Mouse (Mus musculus): ENCODE measurements around the gene Hprt. TPM values are rescaled to one million over a fixed set of nuclear protein-coding genes. Genes with fewer than 3 reads are reported as not detected.

Gene Hprt
- polyA plus RNA-seq, 1 experiment from 2014 or later: 238 TPM

DNA sequence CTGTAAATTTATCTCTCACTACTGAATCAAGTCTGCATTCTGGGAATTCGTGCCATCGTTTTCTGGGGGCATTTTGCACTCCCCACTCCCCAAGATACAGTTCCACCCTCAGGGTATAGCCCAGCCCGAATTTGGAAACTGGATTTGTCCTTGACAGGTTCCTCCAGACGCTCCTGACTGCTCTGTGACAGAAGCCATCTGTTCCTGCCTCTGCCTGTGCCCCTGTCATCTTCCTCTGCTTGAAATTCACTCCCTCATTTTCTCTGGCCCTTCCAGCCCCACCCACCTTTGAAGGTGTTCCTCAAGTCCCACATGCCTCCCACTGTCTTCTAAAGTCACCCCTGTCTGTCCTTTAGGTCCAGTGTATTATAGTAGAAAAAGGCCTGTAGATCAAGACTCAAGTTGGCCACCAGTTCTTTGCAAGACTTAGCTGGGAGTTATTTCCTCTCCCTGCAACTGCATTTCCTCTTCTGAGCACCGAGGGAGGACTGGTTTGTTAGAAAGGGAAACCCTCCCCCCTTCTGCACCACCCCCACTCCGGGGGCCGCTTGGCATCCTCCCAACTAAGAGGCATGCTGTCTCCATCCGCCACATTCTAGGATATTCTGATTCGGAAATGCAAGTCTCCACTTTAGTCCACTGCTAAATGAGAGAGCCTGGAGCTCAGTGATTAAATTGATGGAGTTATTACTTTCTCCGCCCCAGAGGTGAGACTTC lies 57.4 kb downstream of the Hprt start:
- 24% methylated on average over 10 of the region's 10 CpGs for WGBS (ENCODE audit: insufficient replicate concordance)

DNA sequence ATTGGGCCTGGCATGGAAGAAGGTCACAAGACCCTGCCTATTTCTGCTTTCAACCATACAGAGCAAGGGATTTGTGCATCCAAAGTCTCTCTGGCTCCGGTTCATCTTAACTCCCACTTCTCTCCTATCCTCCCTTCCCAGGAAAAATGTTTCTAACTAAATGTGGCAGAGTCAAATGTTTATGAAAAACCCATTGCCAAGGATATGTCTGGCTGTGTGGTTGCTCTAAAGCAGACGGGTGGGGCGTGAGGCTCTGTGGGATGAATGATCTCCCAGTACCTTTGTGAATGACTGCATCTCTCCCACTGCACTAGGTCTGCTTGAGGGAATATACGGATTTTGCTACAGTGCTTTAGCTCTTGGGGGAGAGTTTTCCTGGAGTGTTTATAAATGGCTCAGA lies 58.1 kb downstream of the Hprt start:
- no peak overlapping the region for H3K27ac ChIP-seq
- no peaks in the 10 kb centered on the region for H3K9me3 ChIP-seq (replicated peaks)
- 62% methylated on average over 4 of the region's 4 CpGs for WGBS (ENCODE audit: insufficient replicate concordance)
- H3K36me3 ChIP-seq: no peaks in the 10 kb centered on the region
- no peak overlapping the region for H3K4me2 ChIP-seq
- ATAC-seq: no peak
- H3K9ac ChIP-seq: no peak overlapping the region
- no peak overlapping the region for H3K4me3 ChIP-seq
- H3K4me1 ChIP-seq: peaks cover 20% of the 10 kb centered on the region
- no peaks in the 10 kb centered on the region for H3K27me3 ChIP-seq (replicated peaks)

More for the DNA sequence above, 57.4 kb downstream of the Hprt start:
- Histone ChIP-seq H3K4me1 (peaks cover 18% of the 10 kb centered on the region), H3K4me3 (no peak overlapping the region), H3K4me2 (no peak overlapping the region), H3K27me3 (replicated peaks) (no peaks in the 10 kb centered on the region), H3K9me3 (replicated peaks) (no peaks in the 10 kb centered on the region), H3K36me3 (no peaks in the 10 kb centered on the region), H3K27ac (peak overlapping the region; percentile 51; the same call in 1 of the 2 replicates), H3K9ac (no peak overlapping the region)
- no peak for ATAC-seq

DNA sequence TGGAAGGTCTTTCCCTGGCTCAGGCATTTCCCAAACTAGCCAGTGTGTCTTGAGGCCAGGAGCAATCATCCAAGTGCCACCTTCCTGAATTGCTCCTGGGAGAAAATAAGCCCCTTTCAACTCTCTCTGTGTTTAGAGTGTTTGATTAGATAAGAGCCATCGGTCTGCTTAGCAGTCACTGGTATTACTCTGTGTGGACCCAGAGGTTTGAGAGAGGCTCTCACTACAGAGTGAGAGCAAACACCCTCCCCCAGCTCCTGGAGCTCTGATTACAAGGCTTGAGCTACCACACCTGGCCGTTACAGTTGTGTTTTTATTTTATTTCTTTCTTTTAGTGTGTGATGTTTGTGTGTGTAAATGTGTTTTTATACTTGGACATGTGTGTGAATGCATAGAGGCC lies 59.0 kb downstream of the Hprt start:
- Histone ChIP-seq H3K4me1 (peaks cover 20% of the 10 kb centered on the region), H3K4me2 (no peak overlapping the region), H3K27me3 (replicated peaks) (no peaks in the 10 kb centered on the region), H3K27ac (no peak overlapping the region), H3K9me3 (replicated peaks) (no peaks in the 10 kb centered on the region), H3K4me3 (no peak overlapping the region), H3K36me3 (no peaks in the 10 kb centered on the region), H3K9ac (no peak overlapping the region)
- ATAC-seq: no peak
- WGBS (ENCODE audit: insufficient replicate concordance): 11% methylated on average over 2 of the region's 2 CpGs

DNA sequence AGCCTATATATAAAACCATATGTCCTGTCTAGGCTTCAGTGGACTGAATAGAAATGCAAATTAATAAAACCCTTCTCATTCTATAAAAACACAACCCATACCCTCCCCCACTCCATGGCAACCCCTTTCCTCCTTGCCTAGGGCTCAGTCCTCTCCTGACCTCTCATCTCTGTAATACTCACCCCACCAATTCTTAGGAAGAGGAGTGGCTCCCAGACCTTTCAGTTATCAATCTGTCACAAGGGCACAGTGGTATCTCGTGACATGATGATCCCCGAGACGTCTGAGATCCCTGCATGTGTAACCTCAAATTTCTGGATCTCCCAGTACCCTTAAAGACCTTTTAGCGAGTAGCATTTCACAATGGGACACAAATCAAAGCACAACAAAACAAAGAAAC lies 61.3 kb downstream of the Hprt start:
- H3K36me3 ChIP-seq: peaks cover 5% of the 10 kb centered on the region
- H3K9ac ChIP-seq: no peak overlapping the region
- WGBS (ENCODE audit: insufficient replicate concordance): 20% methylated on average over 4 of the region's 4 CpGs
- H3K27me3 ChIP-seq (replicated peaks): no peaks in the 10 kb centered on the region
- H3K27ac ChIP-seq: no peak overlapping the region
- no peaks in the 10 kb centered on the region for H3K9me3 ChIP-seq (replicated peaks)
- peaks cover 33% of the 10 kb centered on the region for H3K4me1 ChIP-seq
- ATAC-seq: peak; percentile 58; the same call in 1 of the 2 replicates
- no peak overlapping the region for H3K4me2 ChIP-seq
- no peak overlapping the region for H3K4me3 ChIP-seq

DNA sequence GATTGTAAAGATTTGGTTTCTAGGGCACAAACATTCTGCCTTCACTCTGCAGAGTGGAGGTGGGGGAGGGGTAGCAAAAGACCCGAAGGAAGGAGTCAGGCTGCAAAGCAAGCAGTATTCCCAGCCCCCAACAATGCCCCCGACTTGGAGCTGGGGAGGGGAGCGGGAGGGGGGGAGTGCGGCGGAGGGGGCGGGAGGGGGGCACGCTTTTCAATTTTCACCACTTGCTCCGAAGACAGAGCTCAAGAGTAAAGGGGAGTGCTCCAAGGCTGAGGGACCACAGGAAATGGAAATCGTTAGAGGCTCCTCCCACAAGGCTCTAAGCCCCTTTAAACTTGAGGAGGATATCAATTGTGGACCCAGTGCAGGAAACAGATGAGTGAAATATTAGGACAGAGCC lies 62.4 kb downstream of the Hprt start:
- 4% methylated on average over 9 of the region's 9 CpGs for WGBS (ENCODE audit: insufficient replicate concordance)
- ATAC-seq: 0 out of 2 replicates have a peak, but pooled peaks have one; percentile 16
- Histone ChIP-seq H3K4me2 (peak overlapping the region; percentile 56), H3K9ac (no peak overlapping the region), H3K9me3 (replicated peaks) (no peaks in the 10 kb centered on the region), H3K27ac (no peak overlapping the region), H3K4me1 (peaks cover 33% of the 10 kb centered on the region), H3K27me3 (replicated peaks) (no peaks in the 10 kb centered on the region), H3K4me3 (peak overlapping the region; percentile 33), H3K36me3 (peaks cover 6% of the 10 kb centered on the region)

DNA sequence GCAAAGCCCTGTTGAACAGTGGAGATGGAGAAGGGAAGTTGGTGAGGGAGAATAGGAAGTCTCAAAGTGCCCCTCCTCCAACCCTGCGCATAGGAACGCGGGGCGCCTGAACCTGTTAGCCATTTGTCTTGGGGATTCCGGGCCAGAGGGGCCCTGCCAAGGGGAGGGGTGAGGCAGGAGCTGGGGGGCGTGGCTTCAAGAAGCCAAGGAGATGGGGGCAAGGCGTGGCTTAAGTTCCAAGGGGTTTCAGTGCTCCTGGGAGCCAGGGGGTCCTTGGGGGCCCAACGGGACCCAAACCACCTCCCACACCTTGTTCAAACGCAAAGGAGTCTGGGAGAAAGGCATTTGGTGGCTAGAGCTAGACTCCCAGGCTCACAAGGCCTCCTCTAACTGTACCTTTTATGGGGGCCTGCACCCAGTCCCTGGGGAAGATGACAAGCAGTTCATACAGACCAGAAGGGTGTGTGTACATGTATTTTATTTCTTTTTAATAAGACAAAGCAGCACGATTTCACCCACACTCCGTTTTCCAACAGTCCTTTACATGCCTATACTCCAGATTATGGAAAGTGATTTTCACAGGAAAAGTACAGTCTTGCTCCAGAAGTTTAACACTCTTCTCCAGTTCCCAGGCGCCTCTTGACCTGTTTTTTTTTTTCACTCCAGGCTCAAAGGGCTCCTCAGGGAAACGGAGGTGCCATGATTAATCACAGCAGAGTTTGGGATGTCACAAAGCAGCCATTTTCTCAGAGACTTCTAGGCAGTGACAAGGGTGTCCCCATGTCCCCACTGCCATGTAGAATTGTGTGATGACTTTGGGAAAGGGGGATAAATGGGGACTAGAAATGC lies 64.9 kb downstream of the Hprt start:
- Histone ChIP-seq H3K27ac (peak overlapping the region; percentile 16; the same call in 1 of the 2 replicates), H3K4me3 (peak overlapping the region; percentile 34)
- 11% methylated on average over 13 of the region's 13 CpGs for WGBS (ENCODE audit: insufficient replicate concordance)

DNA sequence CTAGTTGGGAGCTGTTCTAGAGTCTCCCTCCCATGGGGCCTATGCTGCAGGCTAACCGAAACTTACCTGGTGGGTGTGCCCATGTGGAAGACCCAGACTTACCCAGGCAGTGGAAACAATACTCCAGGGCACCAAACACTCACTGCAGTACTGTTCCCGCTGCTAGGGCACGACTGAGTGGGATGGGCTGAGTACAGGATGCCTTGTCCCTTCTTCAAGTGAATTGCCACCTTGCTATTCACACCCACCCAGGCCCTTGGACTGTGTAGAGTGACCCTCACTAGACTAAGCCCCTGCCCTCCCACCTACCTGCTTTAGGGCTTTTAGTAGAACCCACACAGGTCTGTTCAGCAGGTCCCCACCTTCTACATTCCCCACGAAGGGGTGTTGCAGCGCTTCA lies 65.9 kb downstream of the Hprt start:
- WGBS (ENCODE audit: insufficient replicate concordance): 59% methylated on average over 5 of the region's 5 CpGs
- Histone ChIP-seq H3K9ac (no peak overlapping the region), H3K9me3 (replicated peaks) (no peaks in the 10 kb centered on the region), H3K4me1 (peaks cover 43% of the 10 kb centered on the region), H3K36me3 (peaks cover 6% of the 10 kb centered on the region), H3K27ac (no peak overlapping the region), H3K4me2 (no peak overlapping the region), H3K27me3 (replicated peaks) (peaks cover 23% of the 10 kb centered on the region), H3K4me3 (no peak overlapping the region)
- no peak for ATAC-seq

More for the DNA sequence above, 64.9 kb downstream of the Hprt start:
- Histone ChIP-seq H3K9ac (peak overlapping the region; percentile 31; the same call in 1 of the 2 replicates), H3K27me3 (replicated peaks) (peaks cover 13% of the 10 kb centered on the region), H3K36me3 (peaks cover 6% of the 10 kb centered on the region), H3K4me2 (peak overlapping the region; percentile 59), H3K9me3 (replicated peaks) (no peaks in the 10 kb centered on the region), H3K4me1 (peaks cover 35% of the 10 kb centered on the region)
- ATAC-seq: peak; percentile 22

DNA sequence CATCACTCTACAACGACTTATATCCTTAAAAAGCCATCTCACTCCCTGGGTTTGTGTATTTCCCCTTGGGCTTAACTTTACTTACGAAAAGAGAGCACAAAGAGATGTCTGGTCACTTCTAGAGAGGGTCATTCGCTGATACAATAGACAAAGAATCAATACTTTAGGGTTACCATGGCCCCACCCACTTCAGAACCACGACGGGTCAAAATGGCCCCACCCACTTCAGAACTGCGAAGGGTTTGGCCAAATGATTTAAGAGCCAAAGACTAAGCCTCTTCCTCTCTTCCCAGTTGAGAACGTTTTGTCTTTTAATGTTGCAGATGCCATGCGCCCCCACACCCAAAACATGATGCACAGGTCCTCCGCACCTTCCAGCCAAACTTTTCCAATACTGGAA lies 67.8 kb downstream of the Hprt start:
- Histone ChIP-seq H3K4me2 (peak overlapping the region; percentile 82), H3K36me3 (peaks cover 6% of the 10 kb centered on the region), H3K9me3 (replicated peaks) (no peaks in the 10 kb centered on the region), H3K27me3 (replicated peaks) (peaks cover 26% of the 10 kb centered on the region), H3K4me1 (peaks cover 32% of the 10 kb centered on the region), H3K9ac (peak overlapping the region; percentile 77; the same call in 1 of the 2 replicates), H3K27ac (peak overlapping the region; percentile 89; the same call in 1 of the 2 replicates), H3K4me3 (peak overlapping the region; percentile 69)
- no peak for ATAC-seq
- WGBS (ENCODE audit: insufficient replicate concordance): 9% methylated on average over 9 of the region's 9 CpGs

DNA sequence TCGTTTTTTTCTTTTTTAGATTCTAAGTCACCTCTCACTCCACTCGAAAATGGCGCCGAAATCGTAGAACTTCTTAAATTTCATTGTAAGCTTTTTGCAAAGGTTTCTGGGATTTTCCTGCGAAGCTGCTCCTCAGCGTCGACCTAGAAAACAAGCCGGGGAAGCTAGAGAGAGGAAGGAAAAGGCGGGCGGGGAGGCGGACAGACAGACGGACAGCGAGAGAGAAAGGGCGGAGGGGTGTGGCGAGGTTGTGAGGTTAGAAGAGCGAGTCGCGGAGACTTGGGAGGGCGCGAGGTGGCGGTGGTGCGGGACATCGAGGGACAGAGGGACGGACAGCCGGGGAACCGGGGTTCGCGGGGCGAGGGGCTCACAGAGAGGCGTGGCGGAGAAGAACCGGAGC lies 68.7 kb downstream of the Hprt start:
- peaks cover 6% of the 10 kb centered on the region for H3K36me3 ChIP-seq
- peak overlapping the region; percentile 89 for H3K27ac ChIP-seq
- peaks cover 32% of the 10 kb centered on the region for H3K4me1 ChIP-seq
- H3K9ac ChIP-seq: peak overlapping the region; percentile 77
- H3K27me3 ChIP-seq (replicated peaks): peaks cover 26% of the 10 kb centered on the region
- peak overlapping the region; percentile 82 for H3K4me2 ChIP-seq
- ATAC-seq: peak; percentile 66
- H3K4me3 ChIP-seq: peak overlapping the region; percentile 69
- no peaks in the 10 kb centered on the region for H3K9me3 ChIP-seq (replicated peaks)
- WGBS (ENCODE audit: insufficient replicate concordance): 9% methylated on average over 33 of the region's 33 CpGs

DNA sequence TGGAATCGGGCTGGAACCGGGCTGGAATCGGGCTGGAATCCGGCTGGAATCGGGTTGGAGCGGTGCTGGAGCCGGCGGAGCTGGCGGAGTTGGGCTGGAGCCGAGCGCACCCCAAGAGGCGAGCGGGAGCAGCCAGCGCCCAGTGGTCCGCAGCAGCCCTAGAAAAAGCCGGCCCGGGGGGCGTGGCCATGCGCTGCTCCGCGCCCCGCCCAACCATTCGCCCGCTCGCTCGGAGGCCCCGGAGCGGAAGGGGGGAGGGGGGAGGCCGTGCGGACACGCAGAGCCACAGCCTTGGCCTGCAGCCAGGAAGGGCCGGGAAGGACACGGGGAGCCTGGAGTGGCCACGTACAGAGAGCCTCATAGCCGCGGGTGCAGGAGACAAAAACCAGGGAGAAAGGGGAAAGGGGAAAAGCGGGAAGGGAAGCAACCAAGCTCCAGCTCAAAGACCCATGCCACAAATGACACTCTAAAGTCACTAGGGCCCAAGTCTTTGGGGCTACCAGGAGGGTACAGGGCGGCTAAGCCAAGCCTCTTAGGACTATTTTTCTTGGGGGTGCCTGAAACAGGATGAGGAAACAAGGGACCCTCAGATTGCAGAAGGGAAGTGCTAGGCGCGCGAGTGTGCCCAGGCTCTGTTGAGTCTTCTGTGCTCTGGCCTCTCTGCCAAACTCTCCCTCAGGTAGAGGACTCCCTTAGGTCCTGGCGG lies 69.3 kb downstream of the Hprt start:
- Histone ChIP-seq H3K9ac (peak overlapping the region; percentile 77), H3K27ac (peak overlapping the region; percentile 89), H3K36me3 (peaks cover 6% of the 10 kb centered on the region), H3K27me3 (replicated peaks) (peaks cover 26% of the 10 kb centered on the region), H3K4me2 (peak overlapping the region; percentile 82), H3K4me1 (peaks cover 31% of the 10 kb centered on the region), H3K4me3 (peak overlapping the region; percentile 69), H3K9me3 (replicated peaks) (no peaks in the 10 kb centered on the region)
- WGBS (ENCODE audit: insufficient replicate concordance): 5% methylated on average over 42 of the region's 42 CpGs
- peak; percentile 91 for ATAC-seq

DNA sequence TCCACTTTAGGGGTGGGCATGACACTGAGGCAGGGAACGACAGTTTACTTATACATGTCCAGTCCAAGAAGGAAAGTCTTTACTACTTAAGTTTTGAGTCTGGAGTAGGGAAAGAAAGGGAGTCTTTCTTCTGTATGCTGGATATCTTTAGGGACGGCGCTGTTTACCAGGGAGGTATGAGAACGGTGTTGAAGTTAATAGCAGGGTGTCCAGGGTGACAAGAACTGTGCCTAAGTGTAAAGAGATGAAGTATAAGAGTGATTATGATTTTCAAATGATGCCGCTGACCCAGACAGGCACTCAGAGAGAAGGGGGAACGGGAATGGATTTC lies 69.8 kb downstream of the Hprt start:
- Histone ChIP-seq H3K4me3 (peak overlapping the region; percentile 69), H3K4me1 (peaks cover 26% of the 10 kb centered on the region), H3K27ac (peak overlapping the region; percentile 89), H3K4me2 (peak overlapping the region; percentile 82), H3K9me3 (replicated peaks) (no peaks in the 10 kb centered on the region), H3K27me3 (replicated peaks) (peaks cover 26% of the 10 kb centered on the region), H3K36me3 (peaks cover 6% of the 10 kb centered on the region), H3K9ac (peak overlapping the region; percentile 77)
- ATAC-seq: no peak
- WGBS (ENCODE audit: insufficient replicate concordance): 29% methylated on average over 6 of the region's 6 CpGs
